Mouse (Mus musculus): ENCODE data around the gene Shank3.

The Shank3 gene

DNA sequence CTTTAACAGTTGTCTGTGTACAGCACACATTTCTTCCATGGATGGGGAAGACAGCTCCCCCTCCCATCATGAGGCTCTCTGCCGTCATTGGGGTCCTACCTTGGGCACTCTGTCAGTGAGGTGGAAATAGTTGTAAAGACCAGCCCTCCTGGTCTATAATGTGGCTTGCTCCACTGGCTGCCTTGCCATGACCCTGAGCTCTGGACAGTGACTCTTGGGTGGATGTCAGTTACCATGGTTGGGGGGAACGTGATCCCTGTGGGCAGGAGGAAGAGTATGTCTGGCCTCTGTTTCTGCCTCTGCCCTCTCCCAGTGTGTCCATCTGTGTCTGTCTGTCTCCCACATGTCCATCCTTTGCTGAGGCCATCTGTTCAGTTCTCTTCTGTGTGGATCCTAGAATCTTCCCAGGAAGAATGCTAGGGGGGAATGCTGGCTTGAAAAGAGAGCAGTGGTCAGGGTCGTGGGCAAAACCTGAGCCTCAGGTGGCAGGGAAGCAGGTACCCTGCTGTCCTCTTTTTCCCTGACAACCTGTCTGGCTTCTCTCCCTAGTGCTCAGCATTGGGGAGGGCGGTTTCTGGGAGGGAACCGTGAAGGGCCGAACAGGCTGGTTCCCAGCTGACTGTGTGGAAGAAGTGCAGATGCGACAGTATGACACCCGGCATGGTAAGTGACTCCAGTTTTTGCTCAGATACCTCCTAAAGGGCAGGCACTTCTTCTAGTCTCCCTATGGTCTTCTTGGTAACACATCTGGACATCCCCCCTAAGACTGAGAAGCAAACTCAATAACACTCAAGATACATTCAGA, 25.4 kb downstream of the Shank3 start:
- in situ Hi-C loops (cut with MboI): no loop called here

DNA sequence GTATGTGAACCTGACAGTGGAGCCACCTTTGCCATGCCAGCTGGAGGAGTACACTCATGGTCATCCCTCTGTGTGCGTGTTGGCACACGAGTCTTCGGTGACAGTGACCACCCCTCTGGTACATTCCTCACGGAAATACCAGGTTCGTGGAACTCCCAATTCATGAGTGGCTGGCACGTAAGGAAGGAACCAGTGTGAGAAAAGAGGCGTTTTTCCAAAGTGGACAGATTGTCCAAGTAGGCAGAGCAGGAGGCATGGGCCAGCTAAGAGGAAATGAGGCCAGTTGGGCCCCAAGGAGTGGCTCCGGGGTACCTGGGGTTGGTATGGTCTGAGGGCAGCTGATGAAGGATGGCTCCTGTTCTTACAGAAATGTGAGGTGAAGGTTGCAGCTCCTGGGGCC, 26.0 kb downstream of the Shank3 start:
- in situ Hi-C loops (cut with MboI): no loop called here

DNA sequence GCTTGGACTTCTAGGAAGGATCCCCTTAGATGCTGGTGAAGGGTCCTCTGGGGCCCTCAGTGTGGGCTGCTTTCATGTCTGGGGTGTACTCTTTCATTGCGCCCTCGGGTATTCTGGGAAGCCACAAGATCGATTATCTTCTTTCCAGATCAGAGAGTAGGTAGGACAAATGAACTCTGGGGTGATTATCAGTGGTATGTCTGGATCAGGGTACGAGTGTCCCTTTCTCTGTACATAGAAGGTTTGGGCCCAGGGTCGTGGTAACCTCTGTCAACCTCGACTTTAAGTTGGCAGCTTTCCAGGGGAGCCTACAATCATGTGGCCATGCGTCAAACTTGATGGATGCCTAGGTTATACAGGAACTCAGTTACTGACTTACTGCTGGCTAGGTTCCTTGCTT, 26.5 kb downstream of the Shank3 start:
- in situ Hi-C loops (cut with MboI): no loop called here

GRCm38 (mm10) chr15:89526776-89527325, 27.4 kb downstream of the Shank3 start:
- in situ Hi-C loops (cut with MboI): no loop called here

DNA sequence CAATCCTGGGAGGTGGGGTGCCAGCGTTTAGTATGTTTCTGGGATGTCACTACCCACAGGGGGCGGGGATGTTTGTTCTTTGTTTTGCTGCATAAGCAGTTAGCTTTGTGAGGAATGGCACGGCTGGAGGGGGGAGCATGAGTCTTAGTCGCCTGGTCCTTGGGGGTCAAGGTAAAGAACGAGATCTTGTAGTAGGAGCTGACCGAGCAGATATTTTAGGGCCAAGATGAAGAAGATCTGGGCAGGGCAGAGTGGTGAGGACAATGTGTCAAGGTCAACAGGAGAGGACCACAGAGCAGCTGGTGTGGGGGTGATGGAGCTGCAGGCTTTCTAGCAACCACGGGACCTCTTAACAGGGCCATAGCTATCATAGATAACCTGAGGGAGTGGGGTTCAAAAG, 28.0 kb downstream of the Shank3 start:
- in situ Hi-C loops (cut with MboI): no loop called here

- in situ Hi-C loops (cut with MboI): no loop called here
Measured at GRCm38 (mm10) chr15:89528201-89528850, 28.9 kb downstream of the Shank3 start.

- in situ Hi-C loops (cut with MboI): no loop called here
Measured at GRCm38 (mm10) chr15:89528923-89529322, 29.5 kb downstream of the Shank3 start.

GRCm38 (mm10) chr15:89530336-89530735, 30.9 kb downstream of the Shank3 start:
- in situ Hi-C loops (cut with MboI): no loop called here

GRCm38 (mm10) chr15:89531399-89531798, 32.0 kb downstream of the Shank3 start:
- in situ Hi-C loops (cut with MboI): no loop called here

DNA sequence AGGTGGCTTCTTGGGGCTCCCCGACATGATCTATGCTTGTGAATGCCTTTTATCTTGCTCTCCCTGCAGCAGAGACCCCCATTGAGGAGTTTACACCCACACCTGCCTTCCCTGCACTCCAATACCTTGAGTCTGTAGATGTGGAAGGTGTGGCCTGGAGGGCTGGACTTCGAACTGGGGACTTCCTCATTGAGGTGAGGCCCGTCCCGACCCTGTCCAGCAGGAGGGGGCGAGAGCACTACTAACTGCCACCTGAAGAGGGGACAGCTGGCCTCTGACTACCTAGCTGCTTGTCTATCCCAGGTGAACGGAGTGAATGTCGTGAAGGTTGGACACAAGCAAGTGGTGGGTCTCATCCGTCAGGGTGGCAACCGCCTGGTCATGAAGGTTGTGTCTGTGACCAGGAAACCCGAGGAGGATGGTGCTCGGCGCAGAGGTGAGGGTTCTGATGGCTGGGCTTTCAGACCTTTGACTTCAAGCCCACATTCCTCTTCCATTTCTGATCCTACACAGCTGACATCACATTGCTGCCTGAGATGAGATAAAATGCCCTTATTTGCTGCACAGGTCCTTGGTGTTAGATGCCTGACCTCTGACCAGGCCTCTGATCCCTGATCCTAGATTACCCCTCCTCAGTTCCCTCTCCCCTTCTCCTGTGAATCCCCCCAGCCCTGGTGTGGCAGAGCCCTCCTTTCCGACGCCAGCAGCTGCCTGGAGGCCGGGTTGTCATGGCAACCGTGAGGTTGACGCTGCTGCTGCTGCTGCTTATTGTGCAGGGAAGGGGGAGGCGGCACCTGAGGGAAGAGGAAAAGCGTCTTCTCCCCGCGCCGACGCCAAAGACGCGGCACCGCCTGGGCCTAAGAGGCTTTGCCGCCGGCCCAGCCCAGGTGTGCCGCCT, 32.9 kb downstream of the Shank3 start:
- in situ Hi-C loops (cut with MboI): no loop called here

GRCm38 (mm10) chr15:89532924-89533842, 33.8 kb downstream of the Shank3 start:
- in situ Hi-C loops (cut with MboI): no loop called here

DNA sequence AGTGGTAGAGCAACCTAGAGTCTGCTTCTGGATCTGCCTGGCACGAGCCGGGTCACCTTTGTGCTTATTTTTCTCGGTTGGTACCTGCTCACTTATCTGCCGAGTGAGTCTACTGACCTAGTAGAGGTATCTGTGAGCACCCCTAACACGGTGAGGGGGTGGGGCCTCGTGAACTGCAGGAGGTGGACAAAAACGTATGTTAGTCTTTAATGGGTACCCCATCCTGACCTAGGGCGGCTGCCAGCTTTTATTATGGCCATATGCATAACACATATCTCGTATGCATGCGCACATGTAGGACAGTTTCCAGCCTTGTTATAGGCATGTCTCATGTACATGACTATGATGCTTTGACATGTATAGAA, 34.4 kb downstream of the Shank3 start:
- in situ Hi-C loops (cut with MboI): no loop called here

DNA sequence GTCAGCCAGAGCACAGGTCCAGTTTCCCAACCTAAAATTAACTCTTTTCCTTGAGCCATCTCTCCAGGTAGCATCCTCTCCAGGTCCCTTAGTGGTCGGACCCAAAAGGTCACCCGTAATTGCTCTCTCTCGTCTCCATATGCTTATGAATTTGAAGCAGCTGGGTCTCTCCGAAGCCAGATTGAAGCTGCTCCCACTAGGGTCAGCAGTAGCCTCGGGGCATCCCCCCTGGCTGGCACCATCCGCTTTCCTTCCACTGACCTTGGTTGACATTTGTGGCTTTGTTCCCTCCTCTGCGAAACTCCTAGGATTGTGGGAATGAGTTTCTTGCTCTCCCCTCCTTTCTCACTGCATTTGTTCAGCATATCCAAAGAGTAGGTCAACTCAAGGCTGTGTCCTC, 44.7 kb downstream of the Shank3 start:
- in situ Hi-C loops (cut with MboI): no loop called here

GRCm38 (mm10) chr15:89547321-89547720, 47.9 kb downstream of the Shank3 start:
- in situ Hi-C loops (cut with MboI): no loop called here

GRCm38 (mm10) chr15:89547824-89548601, 48.6 kb downstream of the Shank3 start:
- in situ Hi-C loops (cut with MboI): no loop called here

DNA sequence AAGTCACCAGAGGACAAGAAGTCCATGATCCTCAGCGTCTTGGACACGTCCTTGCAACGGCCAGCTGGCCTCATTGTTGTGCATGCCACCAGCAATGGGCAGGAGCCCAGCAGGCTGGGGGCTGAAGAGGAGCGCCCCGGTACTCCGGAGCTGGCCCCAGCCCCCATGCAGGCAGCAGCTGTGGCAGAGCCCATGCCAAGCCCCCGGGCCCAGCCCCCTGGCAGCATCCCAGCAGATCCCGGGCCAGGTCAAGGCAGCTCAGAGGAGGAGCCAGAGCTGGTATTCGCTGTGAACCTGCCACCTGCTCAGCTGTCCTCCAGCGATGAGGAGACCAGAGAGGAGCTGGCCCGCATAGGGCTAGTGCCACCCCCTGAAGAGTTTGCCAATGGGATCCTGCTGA, 49.4 kb downstream of the Shank3 start:
- in situ Hi-C loops (cut with MboI): no loop called here

DNA sequence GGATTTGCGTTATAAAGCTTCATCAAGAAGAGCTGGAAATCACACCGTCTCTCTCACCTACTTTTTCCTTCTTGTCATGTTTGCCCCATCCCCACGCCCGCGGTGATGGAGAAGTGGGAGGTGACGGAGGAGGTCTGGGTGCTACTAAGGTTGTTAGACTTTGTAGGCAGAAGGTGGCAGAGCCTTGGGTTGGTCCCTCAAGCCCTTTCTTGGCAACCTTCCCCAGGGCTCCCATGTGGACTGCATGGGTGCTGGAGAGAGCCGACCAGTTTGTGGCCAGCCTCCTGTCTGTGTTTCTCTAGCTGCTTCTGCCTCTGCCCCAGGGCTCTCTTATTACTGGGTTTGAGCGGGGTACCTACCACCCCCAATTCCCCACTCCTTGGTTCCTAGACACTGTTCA, 51.1 kb downstream of the Shank3 start:
- in situ Hi-C loops (cut with MboI): no loop called here

GRCm38 (mm10) chr15:89551733-89552132, 52.3 kb downstream of the Shank3 start:
- in situ Hi-C loops (cut with MboI): no loop called here

- in situ Hi-C loops (cut with MboI): no loop called here
Measured at GRCm38 (mm10) chr15:89555591-89555990, 56.2 kb downstream of the Shank3 start.

GRCm38 (mm10) chr15:89556401-89557178, 57.2 kb downstream of the Shank3 start:
- in situ Hi-C loops (cut with MboI): no loop called here

Measured in mature B cell (primary cell).